Mouse (Mus musculus) liver, embryonic 14.5 days (tissue): ENCODE data around the gene Mthfd1l. TPM values are rescaled to one million over a fixed set of nuclear protein-coding genes. Genes with fewer than 3 reads are reported as not detected.
"Not testable (repeated sequence)": the region's sequence is repeated elsewhere in the genome, so short reads cannot be mapped to it uniquely, and the experiment has no call there.

ENCODE experiments used
- ATAC-seq: fragments of 200-750 bp; cut with Nextera tagmentation; 2 replicates; pipeline ENCODE4 v1.8.0; 2017; ENCODE audit warnings: moderate number of reproducible peaks, mild to moderate bottlenecking, moderate library complexity; ENCODE audit not compliant: insufficient read depth
- DNase-seq, 3 experiments: peaks; one replicate each; pipeline ENCODE4 v3.0.0-alpha.2; 2012 to 2013; ENCODE audit warnings: low read depth in 3 of 3, low spot score in 3 of 3
- H3K27ac ChIP-seq: fragments of 300-500 bp; sonication (generic); 2 replicates; pipeline ENCODE4 v1.5.1; 2014; ENCODE audit warnings: moderate library complexity, mild to moderate bottlenecking, control low read depth, inconsistent platforms
- H3K27me3 ChIP-seq: fragments of 300-500 bp; sonication (generic); 2 replicates; pipeline ENCODE4 v1.6.1; 2014; ENCODE audit warnings: mild to moderate bottlenecking, low read length, moderate library complexity; ENCODE audit not compliant: control insufficient read depth, insufficient read depth
- H3K36me3 ChIP-seq: fragments of 300-500 bp; sonication (generic); replicated peaks from 2 replicates; pipeline ENCODE4 v1.6.1; 2014; ENCODE audit warnings: low read depth; ENCODE audit not compliant: control insufficient read depth, insufficient read depth
- H3K4me1 ChIP-seq, 2 experiments: fragments of 200-500 bp in 1 of 2; fragments of 300-500 bp in 1 of 2; sonication (generic) in 1 of 2; replicated peaks; 2 replicates each; pipeline ENCODE4 v1.6.1; 2012 to 2014; ENCODE audit warnings: antibody characterized with exemption in 1 of 2, inconsistent platforms in 1 of 2, low read length in 1 of 2; ENCODE audit not compliant: control insufficient read depth in 2 of 2, insufficient read depth in 2 of 2
- H3K4me2 ChIP-seq: fragments of 300-500 bp; sonication (generic); 2 replicates; pipeline ENCODE4 v1.6.1; 2014; ENCODE audit warnings: low read depth, mild to moderate bottlenecking, control low read depth, moderate library complexity
- H3K4me3 ChIP-seq, 2 experiments: fragments of 200-500 bp in 1 of 2; fragments of 300-500 bp in 1 of 2; sonication (generic) in 1 of 2; 2 replicates each; pipeline ENCODE4 v1.5.1; 2012 to 2014; ENCODE audit warnings: low read depth in 2 of 2, low read length in 2 of 2, mild to moderate bottlenecking in 2 of 2, control low read depth in 1 of 2, inconsistent platforms in 1 of 2, moderate library complexity in 1 of 2; ENCODE audit not compliant: insufficient read depth in 1 of 2
- H3K9ac ChIP-seq: fragments of 300-500 bp; sonication (generic); replicated peaks from 2 replicates; pipeline ENCODE4 v1.6.1; 2014; ENCODE audit warnings: mild to moderate bottlenecking, control low read depth, moderate library complexity
- H3K9me3 ChIP-seq: fragments of 300-500 bp; sonication (generic); 2 replicates; pipeline ENCODE4 v1.6.1; 2016; ENCODE audit warnings: low read length, mixed read lengths; ENCODE audit not compliant: control insufficient read depth
- CTCF ChIP-seq: IDR thresholded peaks from 2 replicates; pipeline ENCODE4 v1.5.1; 2016; ENCODE audit warnings: antibody characterized with exemption, low read depth, control low read depth
- EP300 ChIP-seq: IDR thresholded peaks from 2 replicates; pipeline ENCODE4 v1.6.1; 2016; ENCODE audit warnings: antibody characterized with exemption, low read depth
- WGBS: fragments of 180-500 bp; shearing (Covaris S2); extraction: QIAGEN DNeasy Blood & Tissue Kit; methylation state at CpG from one replicate; pipeline ENCODE4 v1.1.7; 2014; ENCODE audit not compliant: insufficient replicate concordance; 5-methylcytosine and 5-hydroxymethylcytosine counted together
- polyA plus RNA-seq, 2 experiments: library from polyadenylated mRNA; depleted of rRNA in 1 of 2; stranded (reverse) in 1 of 2; unstranded in 1 of 2; fragments of >200 nt; fragmentation: Nextera tagmentation in 1 of 2; extraction: Ambion mirVana in 1 of 2; gene quantifications; 2 replicates each; pipeline versions ENCODE4 v1.2.1 to v1.2.3; 2012 to 2014

The Mthfd1l gene
- polyA plus RNA-seq, 2 experiments: 18.5 to 19.2 TPM

- Histone ChIP-seq H3K4me1 (no peaks in the 10 kb centered on the region; a peak in 1 of 4 replicates), H3K27ac (no peak overlapping the region), H3K9me3 (no peaks in the 10 kb centered on the region), H3K4me2 (no peak overlapping the region), H3K9ac (no peak overlapping the region), H3K27me3 (no peaks in the 10 kb centered on the region), H3K4me3 (no peak overlapping the region), H3K36me3 (no peaks in the 10 kb centered on the region; the same call in 1 of the 2 replicates)
- 71% methylated on average over 6 of the region's 6 CpGs for WGBS
- no peak for TF ChIP-seq EP300
- TF ChIP-seq CTCF: no peak
- no peak for DNase-seq
- ATAC-seq: no peak
Observed at GRCm38 (mm10) chr10:4071845-4072345, 99.0 kb downstream of the Mthfd1l start.

- H3K9ac ChIP-seq, H3K4me3 ChIP-seq, H3K9me3 ChIP-seq, H3K4me2 ChIP-seq, H3K27ac ChIP-seq, DNase-seq, H3K4me1 ChIP-seq, ATAC-seq, H3K36me3 ChIP-seq, H3K27me3 ChIP-seq: not testable (repeated sequence)
- WGBS: 73% methylated on average over 4 of the region's 4 CpGs
Observed at GRCm38 (mm10) chr10:4072491-4072890, 99.6 kb downstream of the Mthfd1l start.

- Histone ChIP-seq H3K36me3 (no peaks in the 10 kb centered on the region; the same call in 1 of the 2 replicates), H3K27ac (no peak overlapping the region), H3K27me3 (no peaks in the 10 kb centered on the region), H3K4me3 (no peak overlapping the region), H3K9me3 (no peaks in the 10 kb centered on the region), H3K4me2 (no peak overlapping the region), H3K4me1 (peaks cover 0 to 6% of the 10 kb centered on the region in 2 experiments; a peak in 1 of 4 replicates), H3K9ac (no peak overlapping the region)
- ATAC-seq (no peak), DNase-seq (no peak)
- WGBS: 64% methylated on average over 9 of the region's 9 CpGs
- TF ChIP-seq EP300 (no peak), CTCF (no peak)
Observed at GRCm38 (mm10) chr10:4078220-4078840, 105.4 kb downstream of the Mthfd1l start.

- no peak for DNase-seq
Observed at GRCm38 (mm10) chr10:4078979-4079630, 106.2 kb downstream of the Mthfd1l start.

GRCm38 (mm10) chr10:4079643-4080244 lies 106.8 kb downstream of the Mthfd1l start:
- peaks cover 9% of the 10 kb centered on the region for H3K36me3 ChIP-seq
- H3K27ac ChIP-seq: no peak overlapping the region
- no peaks in the 10 kb centered on the region for H3K9me3 ChIP-seq
- no peak overlapping the region for H3K4me3 ChIP-seq
- H3K4me1 ChIP-seq: peaks cover 0 to 6% of the 10 kb centered on the region in 2 experiments; a peak in 1 of 4 replicates
- TF ChIP-seq EP300: no peak
- TF ChIP-seq CTCF: no peak
- DNase-seq (no peak), ATAC-seq (peak; percentile 33; the same call in 1 of the 2 replicates)
- no peaks in the 10 kb centered on the region for H3K27me3 ChIP-seq
- H3K4me2 ChIP-seq: no peak overlapping the region
- WGBS: 26% methylated on average over 15 of the region's 15 CpGs
- no peak overlapping the region for H3K9ac ChIP-seq

More at GRCm38 (mm10) chr10:4078979-4079630, 106.2 kb downstream of the Mthfd1l start:
- no peak for TF ChIP-seq CTCF
- TF ChIP-seq EP300: no peak
- Histone ChIP-seq H3K36me3 (peaks cover 7% of the 10 kb centered on the region; the same call in 1 of the 2 replicates), H3K4me2 (no peak overlapping the region), H3K27me3 (no peaks in the 10 kb centered on the region), H3K4me3 (no peak overlapping the region), H3K9ac (no peak overlapping the region), H3K9me3 (no peaks in the 10 kb centered on the region), H3K27ac (no peak overlapping the region), H3K4me1 (peaks cover 0 to 6% of the 10 kb centered on the region in 2 experiments; a peak in 1 of 4 replicates)
- 48% methylated on average over 8 of the region's 8 CpGs for WGBS
- ATAC-seq: no peak
